Mouse (Mus musculus): ENCODE measurements around the gene Nat8f2.

The Nat8f2 gene

GRCm38 (mm10) chr6:85818338-85818737, 50.6 kb downstream of the Nat8f2 start:
- no peak for DNase-seq
